Comparison of ENCODE assay signal across 12 mouse cellular contexts in genomic region chr7:125577486-125578088, GRCm38 (mm10). TPM values are rescaled to one million over a fixed set of nuclear protein-coding genes. Genes with fewer than 3 reads are reported as not detected.
A peak's percentile ranks its signal among the peaks of the same experiment; 100 is the strongest.
DNase-seq lines count a peak whose midpoint lies in the region; ATAC-seq and TF ChIP-seq lines count a peak whose summit lies in the region.
"Had no signal": no experiment of that assay in that cellular context is flagged by ENCODE, and none has a peak within 500 bp of the region (broad histone marks: within the 10 kb centered on the region; RNA-seq: fewer than 3 reads in every experiment).

No protein-coding gene starts in this region.

- H3K27me3 ChIP-seq in heart, embryonic 13.5 days (replicated peaks) = no peaks in the 10 kb centered on the region
- H3K27me3 ChIP-seq in forebrain, postnatal 0 days (ENCODE audit: insufficient read depth, low read length) = no peaks in the 10 kb centered on the region
- no peaks in the 10 kb centered on the region for H3K27me3 ChIP-seq in forebrain, embryonic 14.5 days (replicated peaks; ENCODE audit: control insufficient read depth, insufficient read depth, low read length)
- H3K27me3 ChIP-seq in forebrain, embryonic 15.5 days = no peaks in the 10 kb centered on the region
- H3K27me3 ChIP-seq: limb, embryonic 13.5 days; neural tube, embryonic 12.5 days had no signal

- H3K27ac ChIP-seq in heart, embryonic 13.5 days (replicated peaks) = peak overlapping the region; percentile 42; the same call in 1 of the 2 replicates
- H3K27ac ChIP-seq in forebrain, postnatal 0 days (ENCODE audit: low read depth, low read length) = no peak overlapping the region
- no peak overlapping the region for H3K27ac ChIP-seq in forebrain, embryonic 14.5 days (ENCODE audit: low read depth, low read length)
- H3K27ac ChIP-seq in forebrain, embryonic 15.5 days (replicated peaks) = no peak overlapping the region
- H3K27ac ChIP-seq: layer of hippocampus, adult 2 months; limb, embryonic 13.5 days; midbrain, embryonic 12.5 days; neural tube, embryonic 12.5 days had no signal

- no peaks in the 10 kb centered on the region for H3K9me3 ChIP-seq in heart, embryonic 13.5 days
- no peaks in the 10 kb centered on the region for H3K9me3 ChIP-seq in forebrain, postnatal 0 days (ENCODE audit: low read length)
- H3K9me3 ChIP-seq in forebrain, embryonic 14.5 days (replicated peaks; ENCODE audit: control insufficient read depth, low read length) = no peaks in the 10 kb centered on the region
- H3K9me3 ChIP-seq in forebrain, embryonic 15.5 days = no peaks in the 10 kb centered on the region
- H3K9me3 ChIP-seq: limb, embryonic 13.5 days; midbrain, embryonic 12.5 days; neural tube, embryonic 12.5 days had no signal

- no peak overlapping the region for H3K4me3 ChIP-seq in heart, embryonic 13.5 days
- no peak overlapping the region for H3K4me3 ChIP-seq in forebrain, postnatal 0 days (ENCODE audit: low read depth, low read length)
- no peak overlapping the region for H3K4me3 ChIP-seq in forebrain, embryonic 14.5 days (ENCODE audit: low read depth, low read length)
- no peak overlapping the region for H3K4me3 ChIP-seq in forebrain, embryonic 15.5 days
- H3K4me3 ChIP-seq: layer of hippocampus, adult 2 months; limb, embryonic 13.5 days; midbrain, embryonic 12.5 days; neural tube, embryonic 12.5 days had no signal

- intact Hi-C loops in heart, postnatal 25 days (cut with DNase I) = no loop called here
- intact Hi-C loops in heart, postnatal 10 days (cut with DNase I) = no loop called here

- ATAC-seq in heart, embryonic 13.5 days (ENCODE audit: extremely low read depth, insufficient number of reproducible peaks, low FRiP score, low TSS enrichment) = no peak; the same call in 1 of the 2 replicates
- ATAC-seq in forebrain, postnatal 0 days = no peak
- ATAC-seq in forebrain, embryonic 14.5 days = no peak
- no peak for ATAC-seq in forebrain, embryonic 15.5 days (replicated peaks)

- no peak for DNase-seq in heart, postnatal 25 days (ENCODE audit: low spot score)
- peak; percentile 40 for DNase-seq in 3134 (ENCODE audit: extremely low read depth, insufficient read length, low spot score)
- peak; percentile 30 to 36 for DNase-seq in cerebellum, adult 18-20 months
- peak; percentile 72 to 74 for DNase-seq in heart, postnatal 10 days
- DNase-seq in forebrain, postnatal 0 days = no peak
- no peak for DNase-seq in forebrain, embryonic 14.5 days (ENCODE audit: low spot score)

- peaks cover 37% of the 10 kb centered on the region for H3K4me1 ChIP-seq in heart, embryonic 13.5 days
- H3K4me1 ChIP-seq in forebrain, postnatal 0 days (ENCODE audit: insufficient read depth) = no peaks in the 10 kb centered on the region
- H3K4me1 ChIP-seq in forebrain, embryonic 14.5 days (ENCODE audit: control insufficient read depth, insufficient read depth, low read length) = no peaks in the 10 kb centered on the region
- H3K4me1 ChIP-seq in forebrain, embryonic 15.5 days = peaks cover 13% of the 10 kb centered on the region

- 79% methylated on average over 11 of the region's 11 CpGs for WGBS in heart, embryonic 13.5 days
- 82% methylated on average over 11 of the region's 11 CpGs for WGBS in forebrain, postnatal 0 days
- 88% methylated on average over 11 of the region's 11 CpGs for WGBS in forebrain, embryonic 14.5 days
- 89% methylated on average over 11 of the region's 11 CpGs for WGBS in forebrain, embryonic 15.5 days

- no peak for TF ChIP-seq CTCF in forebrain, postnatal 0 days (IDR thresholded peaks at IDR 0.05; ENCODE audit: low read depth)

- H3K9ac ChIP-seq in heart, embryonic 13.5 days = 0 out of 2 replicates have a peak overlapping the region, but pooled peaks have one; percentile 44
- H3K9ac ChIP-seq in forebrain, postnatal 0 days = no peak overlapping the region
- no peak overlapping the region for H3K9ac ChIP-seq in forebrain, embryonic 14.5 days (ENCODE audit: low read length)
- H3K9ac ChIP-seq in forebrain, embryonic 15.5 days (replicated peaks) = no peak overlapping the region
- H3K9ac ChIP-seq: limb, embryonic 13.5 days; midbrain, embryonic 12.5 days; neural tube, embryonic 12.5 days had no signal

- H3K4me2 ChIP-seq in heart, embryonic 13.5 days = no peak overlapping the region
- no peak overlapping the region for H3K4me2 ChIP-seq in forebrain, postnatal 0 days (ENCODE audit: low read depth)
- H3K4me2 ChIP-seq in forebrain, embryonic 14.5 days (ENCODE audit: low read length) = no peak overlapping the region
- no peak overlapping the region for H3K4me2 ChIP-seq in forebrain, embryonic 15.5 days (replicated peaks)
- H3K4me2 ChIP-seq: limb, embryonic 13.5 days; midbrain, embryonic 12.5 days; neural tube, embryonic 12.5 days had no signal

- H3K36me3 ChIP-seq in heart, embryonic 13.5 days = 0 out of 2 replicates have a peak, but pooled peaks cover 3% of the 10 kb centered on the region
- no peaks in the 10 kb centered on the region; the same call in 1 of the 2 replicates for H3K36me3 ChIP-seq in forebrain, postnatal 0 days (ENCODE audit: insufficient read depth)
- H3K36me3 ChIP-seq in forebrain, embryonic 14.5 days (ENCODE audit: control insufficient read depth, insufficient read depth, low read length) = no peaks in the 10 kb centered on the region
- H3K36me3 ChIP-seq in forebrain, embryonic 15.5 days = no peaks in the 10 kb centered on the region
- H3K36me3 ChIP-seq: limb, embryonic 13.5 days; midbrain, embryonic 12.5 days; neural tube, embryonic 12.5 days had no signal

RNA-seq across cellular contexts. Expression of gene Il21r, which starts 25.6 kb away (rescaled TPM):
- 0.35 and 0.47 TPM in 2 replicates for polyA plus RNA-seq in heart, embryonic 13.5 days (2015; fragmentation: Nextera tagmentation; extraction: Ambion mirVana)
- total RNA-seq in heart, postnatal 25 days (2021) = under 1 TPM; 0.29 to 0.67 TPM
- total RNA-seq in heart, postnatal 10 days (2021) = under 1 TPM; 0.67 to 0.74 TPM
- total RNA-seq in forebrain, postnatal 0 days (2014; rRNA removed) = 0.95 and 1.2 TPM in 2 replicates
- 0.21 and 0.23 TPM in 2 replicates for polyA plus RNA-seq in forebrain, postnatal 0 days (2015; fragmentation: Nextera tagmentation; extraction: Ambion mirVana)
- 0.17 and 0.22 TPM in 2 replicates for polyA plus RNA-seq in forebrain, embryonic 14.5 days (2014; fragmentation: Nextera tagmentation; extraction: Ambion mirVana)
- polyA plus RNA-seq in forebrain, embryonic 15.5 days (2015; fragmentation: Nextera tagmentation; extraction: Ambion mirVana) = 0.15 and 0.17 TPM in 2 replicates

RNA-seq across cellular contexts. Expression of gene Il4ra, which starts 25.7 kb away (rescaled TPM):
- 3.7 and 4.9 TPM in 2 replicates for polyA plus RNA-seq in heart, embryonic 13.5 days (2015; fragmentation: Nextera tagmentation; extraction: Ambion mirVana)
- 10 to 100 TPM; 13.3 to 18.6 TPM for total RNA-seq in heart, postnatal 25 days (2021)
- total RNA-seq in heart, postnatal 10 days (2021) = 10 to 100 TPM; 25.1 to 29.6 TPM
- total RNA-seq in forebrain, postnatal 0 days (2014; rRNA removed) = 6.0 and 6.9 TPM in 2 replicates
- 3.3 and 4.1 TPM in 2 replicates for polyA plus RNA-seq in forebrain, postnatal 0 days (2015; fragmentation: Nextera tagmentation; extraction: Ambion mirVana)
- 1.1 and 2.5 TPM in 2 replicates for polyA plus RNA-seq in forebrain, embryonic 14.5 days (2014; fragmentation: Nextera tagmentation; extraction: Ambion mirVana)
- 2.1 and 2.2 TPM in 2 replicates for polyA plus RNA-seq in forebrain, embryonic 15.5 days (2015; fragmentation: Nextera tagmentation; extraction: Ambion mirVana)

Comparison
In these comparisons a context has a peak if more than half of its experiments do, and no peak if none do; other contexts are left out.
1. DNase-seq: peak in 3134 (single experiment), cerebellum, adult 18-20 months (2 of 2) and heart, postnatal 10 days (2 of 2); none in heart, postnatal 25 days (single experiment), forebrain, postnatal 0 days (single experiment) and forebrain, embryonic 14.5 days (single experiment).